Mouse (Mus musculus): ENCODE measurements around the gene Chrnb1. TPM values are rescaled to one million over a fixed set of nuclear protein-coding genes. Genes with fewer than 3 reads are reported as not detected.

Gene Chrnb1
- total RNA-seq, 2 experiments from 2014 or later = 4.8 to 5.0 TPM

DNA sequence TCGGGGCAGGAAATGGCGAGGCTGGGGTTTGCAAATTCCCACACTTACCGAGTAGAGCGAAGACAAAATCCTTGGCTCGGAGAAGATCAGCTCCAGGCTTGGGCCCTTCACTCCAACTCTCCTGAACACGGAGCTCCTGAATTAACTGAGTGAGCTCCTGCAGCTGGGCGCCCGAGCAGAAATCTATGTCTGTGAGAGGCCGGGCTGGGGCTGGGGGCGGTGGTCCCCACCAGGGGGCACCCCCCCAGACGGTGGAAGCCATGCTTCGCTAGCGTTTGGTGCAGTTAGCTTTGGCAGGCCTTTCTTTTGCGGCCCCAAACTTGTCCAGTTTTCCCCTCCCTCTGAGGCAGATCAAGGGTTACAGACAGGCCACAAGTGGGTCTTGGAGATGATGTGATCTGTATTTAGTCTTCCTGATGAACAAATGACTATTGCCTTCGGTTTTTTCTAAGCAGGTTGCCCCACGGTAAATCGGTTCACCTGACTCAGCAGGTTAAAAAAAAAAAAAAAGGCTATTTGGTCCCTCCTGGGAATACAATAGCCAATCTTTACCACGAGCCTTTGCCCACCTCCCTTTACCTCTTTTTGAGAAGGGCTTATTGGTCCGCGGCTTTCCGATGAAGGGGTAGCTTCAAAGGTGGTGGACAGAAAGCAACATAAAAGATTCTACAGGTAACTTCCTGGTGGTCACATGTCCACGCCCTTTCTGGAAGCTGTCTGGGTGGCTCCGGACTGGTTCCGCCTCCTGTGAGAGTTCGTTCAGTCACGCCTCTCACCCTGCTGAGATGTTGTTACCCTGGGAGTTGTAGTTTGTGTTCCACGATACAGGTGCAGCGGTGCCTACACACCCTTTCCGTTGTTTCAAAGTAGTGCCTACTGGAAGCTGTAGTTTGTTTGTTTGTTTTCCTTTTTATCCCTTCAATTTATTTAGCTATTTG, 9.5 kb upstream of the Chrnb1 start, which contains the start of gene Tmem102:
TSS of gene Tmem102 (minus strand) at position 653 of the 938 bp plus-strand sequence.
- no peak for DNase-seq (ENCODE audit: low spot score)
- intact Hi-C loops (cut with DNase I) = no loop called here

DNA sequence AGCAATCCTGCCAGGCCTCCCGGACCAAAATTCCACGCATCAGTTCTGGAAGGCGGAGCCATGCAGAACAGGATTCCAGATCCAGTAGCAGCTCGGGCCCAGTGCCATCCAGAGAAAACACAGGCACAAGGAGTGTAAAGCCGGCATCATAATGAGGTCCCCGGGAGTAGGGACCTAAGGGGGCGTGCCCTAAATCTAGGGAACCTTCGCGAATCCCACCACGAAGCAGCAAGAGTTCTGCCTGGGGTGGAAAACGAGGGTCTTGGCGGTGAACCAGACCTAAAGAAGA, 8.9 kb upstream of the Chrnb1 start:
- intact Hi-C loops (cut with DNase I) = no loop called here
- DNase-seq (ENCODE audit: low spot score) = peak; percentile 38

DNA sequence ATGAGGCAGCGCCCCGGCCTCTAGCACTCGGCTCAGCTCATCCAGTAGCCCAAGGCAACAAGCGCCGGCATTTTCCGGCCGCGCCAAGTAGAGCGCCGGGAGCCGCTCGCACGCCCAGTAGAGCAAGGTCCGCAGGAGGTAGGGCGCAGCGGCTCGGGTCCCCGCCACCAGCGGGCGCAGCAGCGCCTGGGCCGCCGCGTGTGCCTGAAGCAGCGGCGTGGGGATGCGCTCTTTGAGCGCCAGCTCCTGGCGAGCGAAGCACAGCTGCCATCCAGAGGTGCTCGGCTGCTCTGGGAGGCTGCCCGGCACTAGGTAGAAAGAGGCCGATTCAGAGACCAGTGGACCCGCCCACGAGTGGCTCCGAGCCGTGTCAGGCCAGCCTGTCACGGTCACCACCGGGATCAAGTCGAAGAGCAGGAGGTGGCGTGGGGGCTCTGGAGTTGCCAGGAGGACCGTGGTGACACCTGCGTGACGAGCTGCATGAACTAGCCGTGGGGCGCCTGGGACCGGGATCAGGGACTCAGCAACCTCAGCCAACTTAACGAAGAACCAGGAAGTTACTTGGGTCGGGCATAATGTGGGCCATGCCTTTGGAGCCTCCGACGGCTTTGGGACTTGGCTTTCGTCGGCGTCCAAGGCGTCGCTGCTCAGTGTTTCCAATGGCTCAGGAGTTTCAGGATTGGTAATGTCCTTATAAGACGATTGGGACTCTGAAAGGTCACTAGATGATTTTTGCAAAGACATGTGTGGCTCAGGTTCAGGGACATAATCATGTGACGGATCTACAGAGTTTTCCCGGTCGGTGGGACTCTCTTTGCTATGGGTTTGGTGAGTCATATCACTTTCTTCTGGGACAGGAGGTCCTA, 8.3 kb upstream of the Chrnb1 start:
- peak; percentile 68 for DNase-seq (ENCODE audit: low spot score)
- intact Hi-C loops (cut with DNase I) = loop anchor here (2.0 kb wide), 2 partner anchors 37 to 73 kb away; no protein-coding TSS in a partner anchor

DNA sequence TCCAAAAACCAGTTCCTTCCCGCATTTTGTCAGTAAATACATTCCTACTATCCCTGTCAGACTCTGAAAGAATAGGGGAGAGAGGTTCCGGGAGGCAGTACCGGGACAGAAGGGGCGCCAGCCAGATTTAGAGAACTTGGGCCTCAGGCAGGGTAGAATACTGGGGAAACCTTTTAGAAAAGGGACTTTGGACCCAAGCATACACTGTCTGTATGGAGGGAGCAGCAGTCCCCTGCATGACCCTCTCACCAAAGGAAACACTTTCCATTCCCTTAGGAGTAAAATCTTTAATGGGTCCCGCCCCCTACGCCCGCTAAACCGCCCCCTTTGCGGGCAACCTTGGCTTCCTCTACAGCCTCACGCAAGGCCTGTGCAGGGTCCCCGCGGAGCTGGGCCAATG, 7.6 kb upstream of the Chrnb1 start:
- intact Hi-C loops (cut with DNase I) = loop anchor here (2.0 kb wide), 2 partner anchors 37 to 73 kb away; no protein-coding TSS in a partner anchor
- no peak for DNase-seq (ENCODE audit: low spot score)

DNA sequence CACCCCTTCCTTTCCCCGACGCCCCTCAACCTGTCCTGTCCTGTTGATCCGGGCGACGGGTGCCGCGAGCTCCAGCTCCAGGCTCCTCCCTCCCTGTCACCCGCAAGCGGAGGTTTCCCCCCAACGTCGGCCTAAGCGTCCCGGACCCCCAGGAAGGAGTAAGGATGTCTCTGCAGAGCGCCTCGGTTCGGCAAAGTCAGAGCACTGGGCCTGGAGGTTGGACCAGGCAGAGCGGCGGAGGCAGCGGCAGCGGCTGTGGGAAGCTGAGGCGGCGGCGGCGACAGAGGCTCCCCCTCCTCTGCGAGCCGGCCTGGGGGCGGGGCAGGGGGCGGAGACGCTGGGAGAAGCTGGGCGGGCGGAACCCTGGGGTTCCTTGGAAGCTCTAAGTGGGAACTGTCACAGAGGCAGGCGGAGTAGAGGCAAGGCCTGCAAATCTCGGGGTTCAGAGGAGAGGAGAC, 6.9 kb upstream of the Chrnb1 start:
- DNase-seq (ENCODE audit: low spot score) = peak; percentile 85
- intact Hi-C loops (cut with DNase I) = loop anchor here (2.0 kb wide), 2 partner anchors 36 to 74 kb away; no protein-coding TSS in a partner anchor

DNA sequence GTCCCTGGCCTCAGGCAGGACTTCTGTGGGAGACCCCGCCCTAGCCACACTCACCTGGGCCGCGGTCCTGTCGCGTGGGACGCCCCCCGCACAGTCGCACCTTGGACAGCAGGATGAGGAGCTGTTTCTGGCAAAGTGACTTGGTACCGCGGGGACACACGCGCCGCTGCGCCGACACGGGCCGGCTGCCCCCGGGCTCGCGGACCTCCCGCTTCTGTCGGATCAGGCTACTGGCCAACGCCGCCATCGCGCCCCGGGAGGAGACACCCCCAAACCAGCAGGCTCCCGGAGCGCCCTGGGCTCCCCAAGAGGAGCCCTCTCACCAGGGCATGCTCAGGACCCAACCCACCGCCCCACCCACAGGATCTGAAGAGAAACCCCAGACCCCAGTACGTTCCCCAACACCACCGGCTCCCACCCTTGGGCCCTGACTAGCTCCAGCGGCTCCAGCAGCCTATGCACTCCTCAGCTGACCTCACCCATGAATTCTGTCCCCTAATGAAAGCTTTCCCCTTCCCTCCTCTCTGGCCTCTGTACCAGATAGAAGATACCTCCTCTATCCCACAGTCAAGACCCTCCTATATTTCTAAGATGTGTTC, 5.7 kb upstream of the Chrnb1 start, which contains the start of gene Fgf11:
TSS of gene Fgf11 (minus strand) at position 479 of the 599 bp plus-strand sequence.
- no peak for DNase-seq (ENCODE audit: low spot score)
- intact Hi-C loops (cut with DNase I) = no loop called here

DNA sequence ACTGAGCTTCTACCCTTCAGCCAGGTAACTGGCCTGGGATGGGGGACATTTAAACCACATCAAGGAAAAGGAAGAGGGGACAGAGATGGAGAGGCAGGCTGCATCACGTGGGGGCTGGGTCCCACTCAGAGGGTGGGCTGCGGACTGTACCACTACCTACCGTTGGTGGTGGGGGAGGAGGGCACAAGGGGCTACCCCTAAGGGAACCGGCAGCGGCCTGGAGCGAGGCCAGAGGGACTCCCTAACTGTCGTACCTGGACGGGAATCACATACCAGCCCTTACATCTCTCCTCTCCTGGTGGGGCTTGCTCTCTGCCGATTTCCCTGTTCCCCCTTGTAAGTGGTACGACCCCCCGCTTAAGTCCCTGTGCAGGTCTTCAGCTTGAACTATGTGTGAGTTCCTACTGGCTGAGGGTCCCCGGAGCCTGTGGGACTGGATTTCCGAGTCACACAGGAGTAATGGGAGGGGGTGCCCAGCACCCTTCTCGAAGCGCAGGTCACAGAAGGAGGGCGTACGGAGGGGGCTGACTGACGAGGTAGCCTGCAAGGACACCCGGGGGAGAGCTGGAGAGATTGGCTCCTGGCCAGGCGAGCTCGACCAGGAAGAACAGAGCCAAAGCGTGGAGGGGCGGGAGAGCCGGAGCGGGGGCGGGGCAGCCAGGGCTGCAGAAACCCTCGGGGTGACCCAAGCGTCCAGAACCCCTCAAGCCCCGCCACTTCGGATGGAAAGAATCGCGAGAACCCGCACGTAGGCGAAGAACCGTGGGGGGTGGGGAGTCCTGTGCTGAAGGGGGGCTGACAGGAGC, 4.9 kb upstream of the Chrnb1 start:
- intact Hi-C loops (cut with DNase I) = no loop called here
- DNase-seq (ENCODE audit: low spot score) = no peak

DNA sequence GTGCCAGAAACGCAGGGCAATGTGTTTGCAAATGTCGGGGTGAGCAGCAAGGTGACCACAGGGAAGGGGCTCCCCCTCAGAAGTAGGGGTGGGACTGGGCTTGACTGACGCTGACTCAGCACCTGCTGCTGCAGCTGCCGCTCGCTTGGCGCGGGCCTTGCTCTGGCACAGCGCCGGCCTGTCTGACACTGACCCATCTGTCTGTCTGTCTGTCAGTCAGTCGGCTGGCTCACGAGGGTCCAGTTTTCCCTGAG, 4.3 kb upstream of the Chrnb1 start:
- DNase-seq (ENCODE audit: low spot score) = no peak

DNA sequence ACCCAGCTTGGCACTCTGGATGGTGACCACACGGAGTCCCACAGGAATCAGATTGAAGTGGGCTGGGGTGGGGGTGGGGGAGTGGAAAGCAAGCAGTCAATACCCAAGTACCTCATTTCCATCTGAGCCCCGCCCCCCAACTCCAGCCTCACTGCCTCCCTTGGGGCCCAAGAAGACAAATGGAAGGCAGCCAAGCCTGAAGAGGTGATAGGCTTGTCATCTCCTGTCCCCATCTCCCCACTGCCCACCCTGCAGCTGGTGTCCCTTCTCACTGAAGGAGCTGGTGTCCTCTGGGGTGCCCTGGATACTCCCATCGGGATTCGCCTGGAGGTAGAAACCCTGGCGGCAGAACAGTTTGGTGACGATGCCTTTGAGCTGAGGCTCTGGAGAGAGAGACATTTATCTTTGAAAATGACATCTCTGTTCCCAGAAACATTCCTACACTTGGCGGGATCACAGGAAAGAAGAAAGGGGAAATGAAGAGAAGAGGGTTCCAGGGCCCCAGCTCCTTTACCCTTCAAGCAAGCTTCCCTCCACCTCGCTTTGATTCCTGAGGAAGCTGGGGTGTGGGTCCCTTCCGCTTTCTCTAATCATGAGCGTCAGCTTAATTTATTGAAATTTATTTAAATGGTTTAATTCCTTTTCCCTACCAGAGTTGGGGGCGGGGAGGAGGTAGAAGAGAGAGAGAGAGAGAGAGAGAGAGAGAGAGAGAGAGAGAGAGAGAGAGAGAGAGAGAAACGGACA, 3.8 kb upstream of the Chrnb1 start:
- intact Hi-C loops (cut with DNase I) = loop anchor here (2.0 to 5.0 kb wide), 2 partner anchors 37 to 102 kb away; partner anchors contain the start of genes Nlgn2, Tnfsf12 and Tnfsfm13
- no peak for DNase-seq (ENCODE audit: low spot score)

More for the DNA sequence above, 4.3 kb upstream of the Chrnb1 start:
- intact Hi-C loops (cut with DNase I) = no loop called here

DNA sequence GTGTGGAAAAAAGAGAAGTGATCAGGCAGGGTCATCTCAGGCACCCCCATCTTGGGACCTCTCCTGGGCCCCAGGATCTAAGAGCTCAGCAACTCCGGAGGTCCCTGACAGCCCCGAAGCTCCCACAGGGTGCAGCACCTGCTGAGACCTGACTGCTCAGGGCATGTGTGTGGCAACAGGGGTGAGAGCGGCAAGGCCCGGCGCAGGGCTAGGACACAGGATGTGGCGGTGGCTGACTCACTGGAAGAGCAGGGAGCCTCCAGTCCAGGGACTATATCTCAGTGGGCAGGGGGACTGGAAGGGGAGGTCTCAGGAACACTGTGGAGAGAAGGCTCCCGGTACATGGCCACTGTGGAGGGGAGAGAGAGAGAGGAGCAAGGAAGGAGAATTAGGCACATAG, 2.2 kb upstream of the Chrnb1 start:
- no peak for DNase-seq (ENCODE audit: low spot score)
- intact Hi-C loops (cut with DNase I) = loop anchor here (2.0 to 5.0 kb wide), 2 partner anchors 39 to 101 kb away; partner anchors contain the start of genes Nlgn2, Tnfsf12 and Tnfsfm13

DNA sequence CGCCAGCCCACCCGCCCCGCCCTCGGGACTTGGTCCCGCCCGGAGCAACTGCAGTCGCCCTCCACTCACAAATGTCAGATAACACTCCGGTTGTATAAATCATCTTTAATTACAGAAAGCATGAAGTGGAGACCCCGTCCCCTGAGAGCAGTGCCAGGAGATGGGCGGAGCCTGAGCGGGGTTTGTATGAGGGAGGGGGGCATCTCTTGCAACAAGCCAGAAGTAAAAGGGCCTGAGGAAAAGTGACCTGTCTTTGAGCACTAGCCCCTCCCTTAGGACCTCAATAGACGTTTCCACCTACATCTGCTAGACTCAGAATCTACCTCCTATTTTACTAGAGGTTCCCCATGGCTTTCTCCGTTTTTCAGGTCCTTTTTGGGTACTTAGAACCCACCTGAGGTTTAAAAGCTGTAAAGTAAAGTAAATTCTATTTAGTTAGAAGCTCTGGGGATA, 266 bp upstream of the Chrnb1 start:
- intact Hi-C loops (cut with DNase I) = loop anchor here (5.0 kb wide), 1 partner anchor 99 kb away; the partner anchor contains the start of genes Tnfsf12 and Tnfsfm13
- no peak for DNase-seq (ENCODE audit: low spot score)

DNA sequence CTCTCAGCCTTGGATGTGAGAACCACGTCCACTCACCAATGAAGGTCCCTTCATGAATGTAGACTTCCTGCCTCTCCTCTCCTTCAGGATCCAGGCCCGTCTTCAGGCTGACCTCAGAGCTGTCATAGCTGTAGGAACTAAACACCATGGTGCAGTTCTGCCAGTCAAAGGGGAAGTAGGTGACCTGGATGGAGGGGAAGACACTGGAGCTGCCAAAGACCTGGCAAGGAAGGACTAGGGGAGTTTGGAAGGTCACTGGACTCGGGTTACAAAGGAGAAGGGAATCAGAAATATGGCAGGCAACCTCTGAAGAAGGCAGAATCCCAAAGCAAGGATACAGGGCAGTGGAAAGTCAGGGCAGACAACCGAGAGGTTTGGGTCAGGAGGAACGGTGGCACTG, 2.3 kb downstream of the Chrnb1 start:
- intact Hi-C loops (cut with DNase I) = no loop called here
- DNase-seq (ENCODE audit: low spot score) = no peak

DNA sequence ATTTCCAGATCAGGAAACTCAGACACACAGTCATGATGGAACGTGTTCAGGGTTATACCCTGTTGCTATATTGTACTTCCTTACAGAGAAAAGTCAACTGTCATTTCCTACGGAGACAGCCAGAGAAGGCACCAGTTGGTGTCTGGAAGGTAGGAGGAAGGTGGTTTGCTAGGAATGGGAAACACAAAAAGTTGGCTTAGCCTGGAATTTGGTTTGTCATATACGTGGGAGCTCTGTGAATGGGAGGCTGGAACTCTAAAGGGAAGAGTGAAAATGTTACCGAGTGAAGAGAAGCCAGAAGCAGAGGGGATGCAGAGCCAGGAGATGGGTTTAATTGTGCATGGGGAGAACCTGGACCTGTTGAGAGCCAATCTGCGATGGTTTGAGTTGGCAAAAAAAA, 4.3 kb downstream of the Chrnb1 start:
- intact Hi-C loops (cut with DNase I) = no loop called here
- DNase-seq (ENCODE audit: low spot score) = no peak

DNA sequence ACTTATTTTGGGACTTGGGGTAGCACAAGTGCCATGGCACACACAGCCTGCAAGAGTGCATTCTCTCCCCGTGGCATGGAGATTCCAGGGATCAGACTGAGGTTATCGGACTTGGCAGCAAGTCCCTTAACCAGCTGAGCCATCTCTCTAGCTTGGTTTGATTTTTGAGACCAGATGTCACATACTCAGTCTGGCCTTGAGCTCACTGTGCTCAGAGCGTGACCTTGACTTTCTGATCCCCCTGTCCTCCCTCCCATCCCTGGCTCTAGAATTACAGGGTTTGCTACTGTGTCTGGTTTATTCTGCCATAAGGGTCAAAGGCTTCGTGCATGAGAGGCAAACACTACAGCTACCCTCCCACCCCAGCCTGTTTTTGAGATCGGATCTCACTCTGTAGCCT, 6.3 kb downstream of the Chrnb1 start:
- intact Hi-C loops (cut with DNase I) = no loop called here
- no peak for DNase-seq (ENCODE audit: low spot score)

DNA sequence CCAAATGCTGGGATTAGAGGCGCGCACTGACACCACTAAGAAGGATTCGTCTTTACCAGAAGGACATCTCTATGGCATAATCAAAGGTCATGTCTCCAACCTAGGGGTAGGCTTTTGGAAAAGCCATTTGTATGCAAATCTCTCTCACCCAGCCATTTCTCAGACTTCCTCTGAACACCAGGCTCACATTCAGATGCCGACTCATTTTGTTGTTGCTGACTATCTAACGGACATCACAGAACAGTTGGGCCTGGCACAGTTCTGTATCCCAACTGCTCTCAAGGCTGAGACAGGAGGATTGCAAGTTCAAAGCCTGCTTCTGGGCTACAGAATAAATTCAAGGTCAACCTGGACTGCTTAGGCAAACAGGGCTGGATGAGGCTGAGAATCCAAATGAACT, 8.4 kb downstream of the Chrnb1 start:
- DNase-seq (ENCODE audit: low spot score) = no peak
- intact Hi-C loops (cut with DNase I) = no loop called here

DNA sequence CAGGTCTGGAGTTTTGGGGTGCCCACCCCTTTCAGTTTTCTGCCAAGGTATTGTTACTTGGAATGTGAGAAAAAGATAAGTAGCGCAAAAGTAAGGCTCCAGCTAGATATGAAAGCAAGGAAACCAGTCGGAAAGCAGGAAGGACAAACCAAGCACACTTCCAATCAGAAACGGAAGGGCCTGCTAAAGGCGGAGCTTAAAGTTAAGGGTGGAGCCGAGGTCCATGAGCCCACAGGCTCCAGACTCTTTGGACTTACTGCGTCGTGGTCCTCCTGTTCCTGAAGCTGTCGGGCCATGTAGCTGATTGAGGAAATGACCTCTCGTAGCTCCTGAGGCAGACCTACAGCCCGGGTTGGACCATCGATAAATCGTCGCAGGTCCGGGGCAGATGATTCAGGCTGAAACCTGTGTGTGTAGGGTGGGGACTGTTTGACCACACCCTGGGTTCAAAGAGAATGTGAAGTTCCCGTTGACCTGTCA, 10.9 kb downstream of the Chrnb1 start:
- peak; percentile 54 for DNase-seq (ENCODE audit: low spot score)
- intact Hi-C loops (cut with DNase I) = no loop called here

DNA sequence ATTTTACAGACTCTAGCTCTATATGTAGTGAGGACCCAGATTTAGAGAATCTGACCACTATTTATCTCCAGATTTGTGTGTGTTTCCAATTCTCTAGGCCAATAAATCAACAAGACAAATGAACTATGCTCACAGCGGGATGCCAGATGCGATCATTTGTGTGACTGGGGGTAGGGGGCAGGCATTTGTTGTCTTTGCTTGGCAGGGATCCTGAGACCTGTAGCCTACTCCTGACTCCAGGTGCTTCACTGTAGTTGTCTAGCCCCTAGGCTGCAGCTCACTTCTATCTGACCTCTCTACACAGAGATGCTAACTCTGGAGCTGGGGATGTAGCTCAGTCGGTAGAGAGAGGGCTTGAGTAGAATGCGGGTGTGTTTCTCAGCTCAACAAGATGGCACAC, 13.9 kb downstream of the Chrnb1 start:
- intact Hi-C loops (cut with DNase I) = no loop called here
- DNase-seq (ENCODE audit: low spot score) = no peak

DNA sequence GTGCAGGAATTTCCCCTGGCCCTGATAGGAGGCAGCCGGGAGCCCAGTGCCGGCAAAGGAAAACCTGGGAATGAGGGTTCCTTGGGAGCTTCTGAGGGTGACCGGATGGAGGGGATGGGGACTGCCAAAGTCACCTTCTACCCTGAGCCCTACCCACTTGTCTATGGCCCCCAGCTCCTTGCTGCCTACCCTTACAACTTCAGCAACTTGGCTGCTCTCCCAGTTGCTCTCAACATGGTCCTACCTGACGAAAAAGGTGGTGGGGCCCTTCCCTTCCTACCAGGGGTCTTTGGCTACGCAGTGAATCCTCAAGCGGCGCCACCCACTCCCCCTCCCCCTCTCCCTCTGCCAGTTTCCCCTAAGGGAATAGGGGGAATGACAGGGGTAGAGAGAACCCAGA, 16.8 kb downstream of the Chrnb1 start:
- DNase-seq (ENCODE audit: low spot score) = no peak
- intact Hi-C loops (cut with DNase I) = no loop called here

Data from heart, postnatal 25 days (tissue).